Mouse (Mus musculus) myocyte (in vitro differentiated cells): ENCODE data around the gene Ss18l2.

ENCODE experiments used
- CEBPB ChIP-seq: IDR thresholded peaks from 2 replicates; pipeline ENCODE4 v1.6.1; 2011; ENCODE audit warnings: mild to moderate bottlenecking, moderate library complexity; ENCODE audit not compliant: poor library complexity, insufficient read depth, severe bottlenecking
- E2F4 ChIP-seq: IDR thresholded peaks from one replicate; pipeline ENCODE4 v1.6.1; 2011; ENCODE audit warnings: mild to moderate bottlenecking, control low read depth, moderate library complexity; ENCODE audit not compliant: insufficient read depth
- MAX ChIP-seq: IDR thresholded peaks from one replicate; pipeline ENCODE4 v1.6.1; 2011; ENCODE audit warnings: low read depth, mild to moderate bottlenecking, control low read depth
- MYOD1 ChIP-seq, 3 experiments: IDR thresholded peaks; one replicate each; pipeline ENCODE4 v1.6.1; 2011; ENCODE audit warnings: control low read depth in 2 of 3, low read depth in 2 of 3, mild to moderate bottlenecking in 2 of 3, moderate library complexity in 1 of 3; ENCODE audit not compliant: insufficient read length in 2 of 3, control insufficient read depth in 1 of 3
- MYOG ChIP-seq, 3 experiments: IDR thresholded peaks; one replicate each; pipeline ENCODE4 v1.6.1; 2011; ENCODE audit warnings: control low read depth in 2 of 3, low read depth in 2 of 3, mild to moderate bottlenecking in 2 of 3; ENCODE audit not compliant: insufficient read length in 2 of 3, control insufficient read depth in 1 of 3, insufficient read depth in 1 of 3
- POLR2A ChIP-seq: IDR thresholded peaks from one replicate; pipeline ENCODE4 v1.6.1; 2011; ENCODE audit warnings: low read depth, mild to moderate bottlenecking, control low read depth, moderate library complexity; ENCODE audit not compliant: insufficient read length
- POLR2AphosphoS2 ChIP-seq: IDR thresholded peaks from one replicate; pipeline ENCODE4 v1.6.1; 2011; ENCODE audit warnings: low read depth, control low read depth; ENCODE audit not compliant: insufficient read length
- SRF ChIP-seq: IDR thresholded peaks from one replicate; pipeline ENCODE4 v1.6.1; 2011; ENCODE audit warnings: low read depth; ENCODE audit not compliant: control insufficient read depth, insufficient read length
- TCF12 ChIP-seq: IDR thresholded peaks from one replicate; pipeline ENCODE4 v1.6.1; 2011; ENCODE audit warnings: mild to moderate bottlenecking, control low read depth; ENCODE audit not compliant: poor library complexity, insufficient read depth, severe bottlenecking
- TCF3 ChIP-seq: IDR thresholded peaks from one replicate; pipeline ENCODE4 v1.6.1; 2011; ENCODE audit warnings: low read depth, control low read depth; ENCODE audit not compliant: insufficient read length
- USF1 ChIP-seq: IDR thresholded peaks from one replicate; pipeline ENCODE4 v1.6.1; 2011; ENCODE audit warnings: low read depth, mild to moderate bottlenecking, control low read depth, moderate library complexity

DNA sequence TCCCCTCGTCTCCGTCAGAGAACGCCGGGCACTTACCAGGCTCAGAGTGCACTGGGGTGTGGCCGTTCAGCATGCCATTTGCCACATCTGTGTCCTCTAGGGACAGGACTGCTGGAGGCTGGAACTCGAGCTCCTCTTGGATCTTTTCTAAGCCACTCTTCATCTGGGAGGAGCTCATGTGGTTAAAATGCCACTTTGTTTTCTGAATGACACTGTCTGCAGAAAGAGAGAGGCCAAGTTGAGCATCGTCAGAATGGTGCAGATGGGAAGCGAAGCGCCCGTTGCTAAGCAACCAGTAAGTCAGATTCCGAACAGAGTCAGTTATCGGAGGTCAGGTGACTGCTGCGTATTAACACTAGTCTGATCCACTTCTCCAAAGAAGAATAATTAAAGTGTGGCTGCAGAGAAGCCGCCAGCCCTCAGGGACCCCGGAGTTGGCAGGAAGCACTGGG, 19.9 kb upstream of the Ss18l2 start:
- TF ChIP-seq POLR2A (no peak), TCF12 (no peak), TCF3 (no peak), MYOD1 (IDR thresholded peaks at IDR 0.05; ENCODE audit: control insufficient read depth in 1 of 3, insufficient read length in 2 of 3, low read depth in 2 of 3) (no peak), POLR2AphosphoS2 (no peak), E2F4 (no peak), MYOG (IDR thresholded peaks at IDR 0.05; ENCODE audit: control insufficient read depth in 1 of 3, insufficient read depth in 1 of 3, insufficient read length in 2 of 3, low read depth in 2 of 3) (no peak), USF1 (no peak), CEBPB (no peak), SRF (no peak), MAX (no peak)
